Mouse (Mus musculus) heart, embryonic 15.5 days (tissue): ENCODE data around the gene Trim66. TPM values are rescaled to one million over a fixed set of nuclear protein-coding genes. Genes with fewer than 3 reads are reported as not detected.

Experiments
- ATAC-seq: fragments of 200-750 bp; cut with Nextera tagmentation; replicated peaks from 2 replicates; pipeline ENCODE4 v1.8.0; 2017; ENCODE audit warnings: low read depth, moderate TSS enrichment; ENCODE audit not compliant: insufficient number of reproducible peaks, insufficient read depth, low FRiP score
- H3K27ac ChIP-seq: fragments of 300-500 bp; sonication (generic); 2 replicates; pipeline ENCODE4 v1.5.1; 2015; ENCODE audit warnings: mild to moderate bottlenecking, inconsistent platforms
- H3K27me3 ChIP-seq: fragments of 300-500 bp; sonication (generic); 2 replicates; pipeline ENCODE4 v1.6.1; 2015; ENCODE audit warnings: inconsistent platforms
- H3K36me3 ChIP-seq: fragments of 300-500 bp; sonication (generic); 2 replicates; pipeline ENCODE4 v1.6.1; 2015; ENCODE audit warnings: mild to moderate bottlenecking, inconsistent platforms
- H3K4me1 ChIP-seq: fragments of 300-500 bp; sonication (generic); replicated peaks from 2 replicates; pipeline ENCODE4 v1.6.1; 2015; ENCODE audit warnings: inconsistent platforms
- H3K4me2 ChIP-seq: fragments of 300-500 bp; sonication (generic); 2 replicates; pipeline ENCODE4 v1.6.1; 2015; ENCODE audit warnings: inconsistent platforms, mild to moderate bottlenecking, moderate library complexity
- H3K4me3 ChIP-seq: fragments of 300-500 bp; sonication (generic); 2 replicates; pipeline ENCODE4 v1.5.1; 2015; ENCODE audit warnings: mild to moderate bottlenecking, inconsistent platforms
- H3K9ac ChIP-seq: fragments of 300-500 bp; sonication (generic); 2 replicates; pipeline ENCODE4 v1.6.1; 2015; ENCODE audit warnings: mild to moderate bottlenecking, inconsistent platforms
- H3K9me3 ChIP-seq: fragments of 300-500 bp; sonication (generic); replicated peaks from 2 replicates; pipeline ENCODE4 v1.6.1; 2016; ENCODE audit warnings: inconsistent platforms
- WGBS: fragments of 180-500 bp; shearing (Covaris S2); methylation state at CpG from one replicate; pipeline ENCODE4 v1.1.7; 2015; ENCODE audit warnings: mixed read lengths; 5-methylcytosine and 5-hydroxymethylcytosine counted together
- polyA plus RNA-seq: library from polyadenylated mRNA; unstranded; fragments of >200 nt; fragmentation: Nextera tagmentation; extraction: Ambion mirVana; gene quantifications from 2 replicates; pipeline ENCODE4 v1.2.1, GENCODE M21; 2015

Trim66 gene
- 0.01 TPM in 1 of 2 replicates, not detected in the other for polyA plus RNA-seq

DNA sequence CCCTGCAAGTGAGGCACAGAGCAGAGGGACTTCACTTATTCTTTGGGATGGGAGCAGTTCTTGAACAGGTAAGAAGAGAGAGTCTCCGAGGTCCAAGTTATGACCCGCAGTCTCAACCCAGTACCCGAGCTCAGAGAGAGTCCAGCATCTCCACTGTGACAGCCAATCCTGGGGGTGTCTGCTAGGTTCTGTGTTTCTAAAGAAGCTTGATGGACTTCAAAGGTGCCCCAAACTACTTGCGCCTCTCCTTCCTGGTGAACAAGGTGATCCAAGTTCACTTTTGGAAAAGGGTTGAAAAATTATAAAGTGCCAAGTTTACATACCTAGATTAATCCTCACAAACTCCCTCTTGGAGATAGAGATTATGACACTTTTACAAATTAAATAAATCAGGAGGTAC lies at the start of gene Trim66:
Gene Trim66 (minus strand): TSS at position 101 of the 400 bp plus-strand sequence.
- no peak for ATAC-seq
- Histone ChIP-seq H3K27ac (no peak within 1 kb of the TSS), H3K9ac (no peak within 1 kb of the TSS), H3K4me2 (no peak within 1 kb of the TSS), H3K9me3 (no peaks in the 10 kb centered on the region), H3K4me3 (no peak within 1 kb of the TSS), H3K36me3 (no peaks in the 10 kb centered on the region), H3K4me1 (peaks cover 3% of the 10 kb centered on the region; the same call in 1 of the 2 replicates), H3K27me3 (no peaks in the 10 kb centered on the region)
- WGBS, result 87% methylated on average over 4 of the region's 4 CpGs

DNA sequence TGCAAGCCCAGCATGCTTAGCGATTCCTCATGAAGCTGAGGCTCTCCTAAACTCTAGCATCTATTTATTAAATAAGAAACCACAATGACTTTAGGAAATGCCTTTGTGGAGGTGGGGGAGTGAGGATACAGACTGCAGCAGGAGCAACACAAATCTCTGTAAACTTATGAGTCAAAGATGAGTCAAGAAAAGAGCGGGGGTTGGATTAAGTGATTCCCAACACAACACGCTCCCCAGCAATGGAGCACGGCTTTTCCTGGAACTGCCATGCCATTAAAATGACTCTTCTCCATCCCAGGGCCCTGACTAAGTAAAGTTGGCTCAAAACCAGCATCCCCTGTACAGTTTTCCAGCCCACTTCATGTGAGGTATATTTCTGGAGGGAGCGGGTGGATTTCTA lies 38.8 kb upstream of the Trim66 start:
- no peak for ATAC-seq
- peaks cover 10% of the 10 kb centered on the region for H3K36me3 ChIP-seq
- no peak overlapping the region for H3K27ac ChIP-seq
- H3K27me3 ChIP-seq, result no peaks in the 10 kb centered on the region
- no peaks in the 10 kb centered on the region for H3K9me3 ChIP-seq
- H3K4me3 ChIP-seq, result no peak overlapping the region
- no peak overlapping the region for H3K9ac ChIP-seq
- H3K4me2 ChIP-seq, result no peak overlapping the region
- H3K4me1 ChIP-seq, result peaks cover 29% of the 10 kb centered on the region
- 81% methylated on average over 5 of the region's 5 CpGs for WGBS

DNA sequence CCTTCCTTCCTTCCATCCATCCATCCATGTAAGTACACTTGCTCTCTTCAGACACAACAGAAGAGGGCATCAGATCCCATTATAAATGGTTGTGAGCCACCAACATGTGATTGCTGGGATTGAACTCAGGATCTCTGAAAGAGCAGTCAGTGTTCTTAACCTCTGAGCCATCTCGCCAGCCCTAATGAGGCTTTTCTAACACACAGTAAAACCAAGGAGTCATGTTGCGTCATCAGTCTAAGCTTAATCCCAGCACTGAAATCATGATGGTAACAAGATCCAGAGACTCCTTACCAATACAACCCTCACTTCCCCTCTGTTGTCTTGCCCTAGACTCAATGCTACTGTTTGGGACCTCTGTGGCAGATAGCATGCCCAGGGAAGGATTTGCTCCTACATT lies 38.3 kb upstream of the Trim66 start:
- no peak overlapping the region for H3K9ac ChIP-seq
- 88% methylated on average over 2 of the region's 2 CpGs for WGBS
- H3K4me2 ChIP-seq, result no peak overlapping the region
- H3K4me3 ChIP-seq, result no peak overlapping the region
- no peaks in the 10 kb centered on the region for H3K27me3 ChIP-seq
- H3K36me3 ChIP-seq, result peaks cover 11% of the 10 kb centered on the region
- H3K4me1 ChIP-seq, result peaks cover 29% of the 10 kb centered on the region
- H3K27ac ChIP-seq, result no peak overlapping the region
- no peak for ATAC-seq
- H3K9me3 ChIP-seq, result no peaks in the 10 kb centered on the region

DNA sequence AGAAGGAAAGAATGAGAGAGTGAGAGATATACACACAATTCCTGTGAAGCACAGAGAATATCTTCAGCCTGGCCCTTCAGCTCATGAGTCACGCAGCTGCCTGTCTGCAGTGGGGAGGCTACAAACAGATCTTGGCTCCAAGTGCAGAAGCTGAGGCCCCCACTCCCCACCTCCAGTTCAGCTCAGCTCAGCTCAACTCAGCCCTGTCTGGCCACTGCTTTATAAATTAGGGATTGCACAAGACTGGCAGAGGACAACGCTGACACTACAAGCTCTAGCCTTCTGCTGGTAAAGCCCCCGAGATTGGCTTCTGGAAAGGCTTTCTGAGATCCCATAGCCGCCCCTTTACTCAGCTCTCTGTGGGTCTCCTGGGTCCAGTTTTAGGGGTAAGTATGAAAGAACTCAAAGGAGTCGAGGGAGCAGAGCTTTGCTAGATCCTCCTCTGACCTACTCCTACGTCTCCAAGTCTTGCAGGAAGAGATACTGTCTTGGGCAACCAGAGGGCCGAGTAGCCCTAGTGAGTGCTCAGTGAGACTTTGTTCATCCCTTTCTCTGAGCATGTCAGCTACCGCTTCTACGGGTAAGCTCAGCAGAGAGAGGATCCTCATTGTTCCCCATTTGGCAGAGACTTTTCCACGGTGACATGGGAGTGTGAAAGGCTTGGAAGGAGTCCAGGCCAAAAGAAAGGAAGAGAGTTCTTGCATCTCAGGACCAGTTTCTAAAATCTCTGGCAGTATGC lies 37.5 kb upstream of the Trim66 start:
- Histone ChIP-seq H3K9me3 (no peaks in the 10 kb centered on the region), H3K4me2 (no peak overlapping the region), H3K9ac (no peak overlapping the region), H3K36me3 (peaks cover 19% of the 10 kb centered on the region), H3K27ac (peak overlapping the region; percentile 60), H3K27me3 (no peaks in the 10 kb centered on the region), H3K4me3 (no peak overlapping the region), H3K4me1 (peaks cover 23% of the 10 kb centered on the region)
- WGBS, result 61% methylated on average over 10 of the region's 10 CpGs
- no peak for ATAC-seq

DNA sequence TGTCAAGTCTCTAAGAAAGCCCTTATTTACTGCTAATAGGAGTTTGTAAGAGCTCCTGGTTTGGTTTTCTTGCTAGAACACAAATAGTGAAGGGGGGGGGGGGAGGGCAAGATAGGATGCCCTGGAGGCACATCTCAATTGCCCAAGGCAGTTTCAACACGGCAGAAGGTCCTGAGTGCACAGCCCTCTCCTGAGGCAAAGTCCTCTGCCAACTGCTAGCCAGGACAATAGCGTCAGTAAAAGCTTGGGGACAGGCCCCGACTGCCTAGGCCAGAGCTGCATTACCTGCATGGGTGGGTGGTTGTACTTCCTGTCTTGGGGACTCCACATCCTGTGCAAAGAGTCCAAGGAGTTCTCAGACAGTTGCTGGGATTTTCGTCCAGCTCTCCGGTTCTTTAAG lies 36.9 kb upstream of the Trim66 start:
- ATAC-seq, result no peak
- WGBS, result 63% methylated on average over 5 of the region's 5 CpGs
- Histone ChIP-seq H3K36me3 (peaks cover 21% of the 10 kb centered on the region), H3K9ac (no peak overlapping the region), H3K4me2 (no peak overlapping the region), H3K4me3 (no peak overlapping the region), H3K27ac (peak overlapping the region; percentile 60), H3K27me3 (no peaks in the 10 kb centered on the region), H3K4me1 (peaks cover 22% of the 10 kb centered on the region), H3K9me3 (no peaks in the 10 kb centered on the region)

DNA sequence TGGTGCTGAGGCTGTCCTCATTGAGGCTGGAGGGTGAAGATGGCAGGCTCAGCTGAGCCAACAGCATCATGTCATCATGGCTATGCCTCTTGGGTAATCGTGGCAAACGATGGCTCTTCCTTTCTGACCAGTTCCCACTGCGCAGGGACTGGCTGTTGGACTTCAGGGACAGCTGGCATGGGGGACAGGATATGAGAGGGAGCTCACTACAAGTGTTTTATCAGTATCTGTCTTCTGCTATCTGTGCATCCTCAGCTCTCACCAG lies 34.4 kb upstream of the Trim66 start:
- no peaks in the 10 kb centered on the region for H3K27me3 ChIP-seq
- H3K4me2 ChIP-seq, result no peak overlapping the region
- peaks cover 33% of the 10 kb centered on the region for H3K36me3 ChIP-seq
- peak overlapping the region; percentile 51 for H3K27ac ChIP-seq
- no peaks in the 10 kb centered on the region for H3K9me3 ChIP-seq
- no peak overlapping the region for H3K4me3 ChIP-seq
- peaks cover 18% of the 10 kb centered on the region for H3K4me1 ChIP-seq
- H3K9ac ChIP-seq, result no peak overlapping the region
- ATAC-seq, result no peak
- 71% methylated on average over 3 of the region's 3 CpGs for WGBS

DNA sequence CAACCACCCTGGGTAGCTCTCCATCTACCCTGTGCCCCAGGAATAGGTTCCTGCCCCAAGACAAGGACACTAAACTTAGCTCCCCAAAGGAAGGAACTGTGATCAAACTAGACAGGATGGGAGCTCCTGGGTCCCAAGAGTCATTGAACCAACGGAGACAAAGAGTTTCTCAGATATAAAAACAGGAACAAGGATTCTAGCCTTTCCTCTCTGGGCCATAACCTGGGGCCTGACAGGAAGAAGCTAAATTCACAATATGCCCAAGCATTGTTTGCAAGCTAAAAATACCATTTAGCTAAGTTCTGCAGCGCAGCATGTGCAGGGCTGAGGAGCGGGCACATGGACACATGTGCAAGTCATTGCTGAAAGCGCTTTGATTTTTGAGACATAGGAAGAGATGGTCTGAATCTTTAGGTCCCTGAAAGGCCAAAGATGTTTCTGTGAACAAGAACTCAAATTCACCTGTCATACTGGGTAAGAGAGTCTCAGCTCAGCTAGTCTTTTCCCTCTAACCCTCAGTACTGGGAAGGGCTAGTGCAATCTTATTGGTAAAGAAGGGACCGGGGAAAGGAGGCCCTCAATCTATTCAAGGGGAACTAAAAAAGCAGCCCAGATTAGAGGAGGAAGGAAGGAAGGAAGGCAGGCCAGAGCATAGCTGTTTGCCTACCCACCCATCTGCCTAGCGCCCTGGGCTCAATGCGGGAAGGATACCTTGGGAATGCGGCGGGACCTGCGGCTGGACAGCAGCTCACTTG lies 33.9 kb upstream of the Trim66 start:
- Histone ChIP-seq H3K4me2 (no peak overlapping the region), H3K4me1 (peaks cover 22% of the 10 kb centered on the region), H3K27me3 (no peaks in the 10 kb centered on the region), H3K9ac (no peak overlapping the region), H3K27ac (peak overlapping the region; percentile 51), H3K36me3 (peaks cover 33% of the 10 kb centered on the region), H3K4me3 (no peak overlapping the region), H3K9me3 (no peaks in the 10 kb centered on the region)
- 0 out of 2 replicates have a peak, but pooled peaks have one; percentile 9 for ATAC-seq
- WGBS, result 69% methylated on average over 10 of the region's 10 CpGs

DNA sequence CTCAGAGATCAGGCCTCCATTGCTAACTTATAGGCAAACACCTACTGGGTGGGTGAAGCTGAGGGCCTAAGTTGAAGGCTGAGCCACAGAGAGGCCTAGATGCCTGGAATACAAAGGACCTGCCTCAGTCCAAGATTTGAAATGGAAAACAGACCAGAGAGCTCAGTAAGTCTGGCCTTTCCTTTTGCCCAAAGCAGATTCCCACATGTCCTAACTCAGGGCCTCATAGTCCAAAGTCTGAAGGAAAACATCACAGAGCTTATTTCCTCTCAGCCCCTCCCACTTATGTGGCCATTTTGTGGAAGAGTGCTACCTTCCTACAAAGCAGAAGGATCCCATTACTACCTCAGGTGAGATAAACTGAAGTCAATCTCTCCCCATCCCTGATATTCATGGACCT lies 33.0 kb upstream of the Trim66 start:
- Histone ChIP-seq H3K9me3 (no peaks in the 10 kb centered on the region), H3K27ac (no peak overlapping the region), H3K27me3 (no peaks in the 10 kb centered on the region), H3K4me1 (peaks cover 31% of the 10 kb centered on the region), H3K36me3 (peaks cover 33% of the 10 kb centered on the region), H3K4me2 (no peak overlapping the region), H3K4me3 (no peak overlapping the region), H3K9ac (no peak overlapping the region)
- ATAC-seq, result no peak

DNA sequence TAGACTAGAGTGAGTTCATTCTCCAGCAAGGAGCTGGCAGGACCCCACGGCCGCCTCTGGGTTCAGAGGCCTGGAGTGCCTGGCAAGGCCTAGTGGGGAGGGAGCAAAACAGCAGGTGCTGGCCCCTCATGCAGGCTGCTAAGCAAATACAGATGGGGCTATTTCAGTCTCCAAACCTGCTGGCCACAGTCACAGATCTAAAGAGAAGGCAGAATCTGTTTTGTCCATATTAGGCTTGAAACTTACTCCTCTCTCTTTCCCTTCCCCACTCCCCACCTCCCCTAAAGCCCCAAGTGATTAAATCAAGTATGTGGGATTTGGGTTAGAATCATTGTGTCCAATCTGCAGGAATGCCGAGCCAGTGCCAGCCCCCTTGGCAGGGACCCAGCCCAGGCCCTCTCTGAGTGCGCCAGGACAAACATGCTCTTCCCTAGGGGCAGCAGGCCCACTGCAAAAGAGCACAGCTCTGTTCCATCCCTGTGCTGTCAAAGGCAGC lies 28.6 kb upstream of the Trim66 start:
- no peak overlapping the region for H3K9ac ChIP-seq

DNA sequence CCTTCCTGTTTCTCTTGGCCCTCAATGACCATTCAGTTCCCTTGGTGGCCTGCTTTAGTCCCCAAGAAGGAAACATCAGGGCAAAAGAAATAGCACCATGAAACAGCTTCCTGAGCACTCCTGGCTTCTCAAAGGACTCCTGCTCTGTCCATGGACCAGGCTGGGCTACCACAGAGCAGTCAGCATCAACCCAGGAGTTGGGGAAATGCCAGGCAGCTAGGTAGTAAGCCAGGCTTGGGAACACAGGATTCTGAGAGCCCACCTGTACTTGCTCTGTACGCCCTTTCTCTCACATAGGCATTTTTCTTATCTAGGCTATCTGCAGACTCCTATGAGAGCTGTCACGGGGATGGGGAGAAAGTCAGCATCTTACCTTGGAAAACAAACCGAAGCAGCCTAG lies 27.0 kb upstream of the Trim66 start:
- Histone ChIP-seq H3K4me3 (no peak overlapping the region), H3K27me3 (no peaks in the 10 kb centered on the region), H3K27ac (no peak overlapping the region), H3K9me3 (no peaks in the 10 kb centered on the region), H3K4me1 (peaks cover 17% of the 10 kb centered on the region), H3K9ac (no peak overlapping the region), H3K36me3 (peaks cover 46% of the 10 kb centered on the region), H3K4me2 (no peak overlapping the region)
- no peak for ATAC-seq
- WGBS, result 82% methylated on average over 3 of the region's 3 CpGs

More for the DNA sequence above, 28.6 kb upstream of the Trim66 start:
- Histone ChIP-seq H3K4me2 (no peak overlapping the region), H3K9me3 (no peaks in the 10 kb centered on the region), H3K27ac (peak overlapping the region; percentile 74), H3K4me3 (no peak overlapping the region), H3K36me3 (peaks cover 48% of the 10 kb centered on the region), H3K27me3 (no peaks in the 10 kb centered on the region), H3K4me1 (peaks cover 17% of the 10 kb centered on the region)
- 36% methylated on average over 4 of the region's 4 CpGs for WGBS
- peak; percentile 71 for ATAC-seq

DNA sequence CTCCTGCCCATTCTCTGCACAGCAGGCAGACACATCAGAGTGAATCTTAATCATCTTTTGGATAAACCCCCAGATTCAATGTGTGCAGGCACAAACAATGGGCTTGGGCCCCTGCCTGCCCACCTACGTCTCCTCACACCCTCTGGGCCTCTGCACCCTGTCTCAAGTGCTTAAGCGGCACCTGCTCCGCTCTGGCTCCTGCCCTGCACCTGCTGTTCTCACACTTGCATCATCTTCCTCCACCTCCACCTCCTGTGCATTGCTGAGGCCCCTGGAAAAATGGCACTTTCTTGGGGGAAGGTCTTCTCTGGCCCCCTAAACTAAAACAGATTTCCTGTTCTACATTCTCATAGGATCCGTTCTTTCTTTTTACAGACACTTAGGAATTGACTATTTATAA lies 26.0 kb upstream of the Trim66 start:
- no peak overlapping the region for H3K4me2 ChIP-seq
- WGBS, result 79% methylated on average over 4 of the region's 4 CpGs
- no peak for ATAC-seq
- no peak overlapping the region for H3K4me3 ChIP-seq
- no peak overlapping the region for H3K9ac ChIP-seq
- H3K27me3 ChIP-seq, result no peaks in the 10 kb centered on the region
- no peaks in the 10 kb centered on the region for H3K9me3 ChIP-seq
- H3K27ac ChIP-seq, result no peak overlapping the region
- H3K36me3 ChIP-seq, result peaks cover 38% of the 10 kb centered on the region
- H3K4me1 ChIP-seq, result peaks cover 17% of the 10 kb centered on the region
